Mouse (Mus musculus) olfactory bulb, adult 2 months (tissue): ENCODE results near the gene Anp32e.

Source experiments
- CTCF ChIP-seq: fragments of 200-500 bp; IDR thresholded peaks from 2 replicates; pipeline ENCODE4 v1.5.1; 2012; ENCODE audit warnings: low read depth, mild to moderate bottlenecking, low read length, moderate library complexity; ENCODE audit not compliant: insufficient read depth
- POLR2A ChIP-seq: fragments of 200-500 bp; IDR thresholded peaks from 2 replicates; pipeline ENCODE4 v1.6.1; 2012; ENCODE audit warnings: mild to moderate bottlenecking, low read depth, low read length, moderate library complexity; ENCODE audit not compliant: insufficient read depth

DNA sequence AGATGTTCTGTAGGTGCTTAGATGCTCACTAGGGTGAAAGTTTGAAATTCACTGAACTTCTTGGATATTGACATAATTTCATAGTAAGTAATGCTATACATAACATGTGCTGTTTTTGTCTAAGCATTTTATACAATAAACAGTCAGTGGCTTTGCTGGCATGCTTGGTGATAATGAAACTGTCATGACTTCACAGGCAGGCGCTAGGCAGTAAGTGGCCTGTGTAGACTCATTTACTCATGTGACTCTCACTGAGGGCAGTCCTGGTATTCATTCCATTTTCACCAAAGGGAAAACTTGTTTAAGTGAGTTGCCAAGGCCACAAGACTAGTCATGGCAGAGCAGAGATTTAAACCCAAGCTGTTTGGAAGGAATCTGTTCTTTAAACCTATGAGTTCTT lies 40.2 kb downstream of the Anp32e start:
- TF ChIP-seq POLR2A (no peak), CTCF (no peak)
